Mouse (Mus musculus) stomach, embryonic 16.5 days (tissue): ENCODE measurements at regions not wholly inside any gene's neighbourhood (a gene's known extent, or its start where the extent isn't known, plus 50 kb on each side); places are given as distances from the start of the nearest gene placed in this dataset.

Source experiments
- ATAC-seq: fragments of 200-750 bp; cut with Nextera tagmentation; 2 replicates; pipeline ENCODE4 v1.8.0; 2017; ENCODE audit warnings: moderate number of reproducible peaks, moderate TSS enrichment; ENCODE audit not compliant: insufficient read depth, low FRiP score
- H3K27ac ChIP-seq: fragments of 300-500 bp; sonication (generic); 2 replicates; pipeline ENCODE4 v1.5.1; 2014; ENCODE audit warnings: low read length
- H3K27me3 ChIP-seq: fragments of 300-500 bp; sonication (generic); 2 replicates; pipeline ENCODE4 v1.6.1; 2014; ENCODE audit warnings: low read length, control low read depth, mixed read lengths; ENCODE audit not compliant: control insufficient read depth, insufficient read depth
- H3K36me3 ChIP-seq: fragments of 300-500 bp; sonication (generic); 2 replicates; pipeline ENCODE4 v1.6.1; 2014; ENCODE audit warnings: low read length; ENCODE audit not compliant: control insufficient read depth, insufficient read depth
- H3K4me1 ChIP-seq: fragments of 300-500 bp; sonication (generic); 2 replicates; pipeline ENCODE4 v1.6.1; 2014; ENCODE audit warnings: low read length, control low read depth, mixed read lengths; ENCODE audit not compliant: control insufficient read depth, insufficient read depth
- H3K4me2 ChIP-seq: fragments of 300-500 bp; sonication (generic); 2 replicates; pipeline ENCODE4 v1.6.1; 2014; ENCODE audit warnings: low read depth, low read length, mixed read lengths
- H3K4me3 ChIP-seq: fragments of 300-500 bp; sonication (generic); replicated peaks from 2 replicates; pipeline ENCODE4 v1.5.1; 2014; ENCODE audit warnings: mild to moderate bottlenecking, low read length
- H3K9ac ChIP-seq: fragments of 300-500 bp; sonication (generic); 2 replicates; pipeline ENCODE4 v1.6.1; 2014; ENCODE audit warnings: low read length
- H3K9me3 ChIP-seq: fragments of 300-500 bp; sonication (generic); replicated peaks from 2 replicates; pipeline ENCODE4 v1.6.1; 2016; ENCODE audit warnings: low read length, control low read depth; ENCODE audit not compliant: control insufficient read depth
- WGBS: fragments of 180-500 bp; shearing (Covaris S2); extraction: QIAGEN DNeasy Blood & Tissue Kit; methylation state at CpG from one replicate; pipeline ENCODE4 v1.1.7; 2014; 5-methylcytosine and 5-hydroxymethylcytosine counted together

DNA sequence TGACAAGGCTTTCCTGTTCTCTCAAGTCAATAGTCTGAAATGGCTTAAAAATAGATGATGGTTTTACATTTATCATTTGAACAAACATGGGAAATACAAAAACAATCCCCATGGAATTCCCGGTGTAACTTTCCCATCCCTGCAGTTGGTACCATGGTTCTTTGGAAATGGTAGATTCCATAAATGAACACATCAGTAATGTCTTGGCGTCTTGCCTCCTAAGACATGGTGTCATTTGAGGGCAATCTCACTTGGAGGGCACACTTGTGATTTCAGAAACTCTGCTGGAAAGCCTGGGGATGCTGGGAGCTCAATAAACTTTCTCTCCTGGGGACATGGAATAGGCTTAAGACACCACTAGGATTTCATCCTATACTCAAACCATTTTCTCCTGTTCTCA is 306.8 kb downstream of the Nuf2 start:
- ATAC-seq = no peak
- no peak overlapping the region for H3K4me3 ChIP-seq
- H3K36me3 ChIP-seq = no peaks in the 10 kb centered on the region
- H3K9me3 ChIP-seq = no peaks in the 10 kb centered on the region
- no peaks in the 10 kb centered on the region for H3K4me1 ChIP-seq
- H3K9ac ChIP-seq = no peak overlapping the region
- H3K27me3 ChIP-seq = no peaks in the 10 kb centered on the region
- H3K4me2 ChIP-seq = no peak overlapping the region
- WGBS = 87% methylated on average over 2 of the region's 2 CpGs
- H3K27ac ChIP-seq = no peak overlapping the region

GRCm38 (mm10) chr1:169187658-169188057 is 343.6 kb downstream of the Nuf2 start:
- H3K9ac ChIP-seq = no peak overlapping the region
- no peaks in the 10 kb centered on the region for H3K27me3 ChIP-seq
- H3K27ac ChIP-seq = no peak overlapping the region
- no peak overlapping the region for H3K4me3 ChIP-seq
- H3K9me3 ChIP-seq = no peaks in the 10 kb centered on the region
- no peak overlapping the region for H3K4me2 ChIP-seq
- no peak for ATAC-seq
- H3K36me3 ChIP-seq = no peaks in the 10 kb centered on the region
- 40% methylated on average over 1 of the region's 1 CpGs for WGBS
- H3K4me1 ChIP-seq = no peaks in the 10 kb centered on the region

GRCm38 (mm10) chr1:169170405-169170804 is 360.9 kb downstream of the Nuf2 start:
- no peak overlapping the region for H3K4me3 ChIP-seq
- no peak for ATAC-seq
- H3K27ac ChIP-seq = no peak overlapping the region
- H3K4me2 ChIP-seq = no peak overlapping the region
- H3K36me3 ChIP-seq = no peaks in the 10 kb centered on the region
- 71% methylated on average over 2 of the region's 2 CpGs for WGBS
- H3K4me1 ChIP-seq = no peaks in the 10 kb centered on the region
- no peaks in the 10 kb centered on the region for H3K9me3 ChIP-seq
- no peaks in the 10 kb centered on the region for H3K27me3 ChIP-seq
- no peak overlapping the region for H3K9ac ChIP-seq

DNA sequence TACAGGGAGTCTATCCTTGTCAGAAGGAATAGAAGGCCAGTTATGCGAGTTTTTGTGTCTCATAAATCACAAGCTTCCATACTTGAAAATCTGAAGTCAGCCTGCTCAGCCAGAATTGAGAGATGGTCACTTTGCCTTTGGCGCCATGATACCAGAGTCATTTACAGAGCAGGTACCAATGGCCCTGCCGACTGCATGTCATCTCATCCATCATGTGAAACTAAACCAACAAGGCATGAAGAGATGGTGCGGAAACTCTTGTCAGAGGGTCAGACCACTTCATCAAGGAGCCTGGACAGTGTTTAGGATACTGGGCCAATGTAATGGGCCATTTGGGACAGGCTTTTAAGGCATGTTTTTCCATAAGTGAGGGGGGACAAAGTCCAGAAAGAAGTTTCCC is 363.2 kb downstream of the Nuf2 start:
- Histone ChIP-seq H3K27ac (no peak overlapping the region), H3K27me3 (no peaks in the 10 kb centered on the region), H3K9ac (no peak overlapping the region), H3K4me2 (no peak overlapping the region), H3K36me3 (no peaks in the 10 kb centered on the region), H3K4me3 (no peak overlapping the region), H3K9me3 (no peaks in the 10 kb centered on the region), H3K4me1 (no peaks in the 10 kb centered on the region)
- no peak for ATAC-seq
- WGBS = 62% methylated on average over 4 of the region's 4 CpGs

GRCm38 (mm10) chr1:169166041-169166850 is 365.0 kb downstream of the Nuf2 start:
- whole genome bisulfite sequencing = 67% methylated on average over 5 of the region's 5 CpGs
- no peaks in the 10 kb centered on the region for H3K36me3 ChIP-seq
- ATAC-seq = no peak
- H3K4me1 ChIP-seq = no peaks in the 10 kb centered on the region
- no peaks in the 10 kb centered on the region for H3K9me3 ChIP-seq
- H3K4me2 ChIP-seq = no peak overlapping the region
- no peaks in the 10 kb centered on the region for H3K27me3 ChIP-seq
- H3K27ac ChIP-seq = no peak overlapping the region
- H3K4me3 ChIP-seq = no peak overlapping the region
- H3K9ac ChIP-seq = no peak overlapping the region

GRCm38 (mm10) chr1:169160858-169161257 is 370.4 kb downstream of the Nuf2 start:
- H3K27ac ChIP-seq = peak overlapping the region; percentile 1; the same call in 1 of the 2 replicates
- WGBS = 33% methylated on average over 6 of the region's 6 CpGs

DNA sequence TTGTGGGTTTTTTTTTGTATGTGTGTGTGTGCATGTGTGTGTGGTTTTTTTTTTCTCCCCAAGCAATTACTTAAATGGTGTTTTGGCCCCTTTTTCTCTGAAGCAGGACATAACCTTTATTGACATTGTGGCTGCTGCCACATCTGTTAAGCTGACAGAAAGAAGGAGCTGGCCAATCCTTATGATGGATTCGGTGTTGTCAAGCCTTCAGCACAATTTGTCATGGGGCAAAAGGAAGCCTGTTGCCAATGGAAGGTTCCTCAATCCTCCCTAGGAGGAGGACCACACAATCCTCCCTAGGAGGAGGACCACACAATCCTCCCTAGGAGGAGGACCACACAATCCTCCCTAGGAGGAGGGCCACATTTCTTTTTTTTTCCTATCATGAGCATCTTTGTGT is 371.0 kb downstream of the Nuf2 start:
- no peaks in the 10 kb centered on the region for H3K36me3 ChIP-seq
- 61% methylated on average over 1 of the region's 1 CpGs for WGBS
- no peak for ATAC-seq

More at GRCm38 (mm10) chr1:169160858-169161257, 370.4 kb downstream of the Nuf2 start:
- Histone ChIP-seq H3K4me2 (no peak overlapping the region), H3K9ac (no peak overlapping the region), H3K27me3 (no peaks in the 10 kb centered on the region), H3K9me3 (no peaks in the 10 kb centered on the region), H3K36me3 (no peaks in the 10 kb centered on the region), H3K4me3 (no peak overlapping the region), H3K4me1 (0 out of 2 replicates have a peak, but pooled peaks cover 3% of the 10 kb centered on the region)
- ATAC-seq = peak; percentile 53; the same call in 1 of the 2 replicates

DNA sequence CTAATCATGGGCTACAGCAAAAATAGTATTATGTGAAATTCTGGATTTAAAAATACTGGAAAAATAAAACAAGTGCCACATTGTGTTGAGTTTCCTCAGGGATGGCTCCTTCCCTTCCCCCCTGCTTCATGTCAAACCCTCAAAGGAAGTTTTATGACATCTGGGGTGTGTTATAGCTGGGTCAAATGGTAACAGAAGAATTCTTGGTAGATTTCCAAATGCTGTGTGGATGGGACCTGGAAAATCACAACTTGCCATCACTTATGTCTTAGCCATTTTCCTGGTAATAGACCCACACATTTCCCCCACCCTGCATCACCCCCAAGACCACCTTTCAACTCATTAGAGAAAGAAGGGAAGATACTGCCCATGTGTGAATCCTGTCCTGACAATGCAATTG is 371.5 kb downstream of the Nuf2 start:
- no peak for ATAC-seq
- no peak overlapping the region for H3K27ac ChIP-seq

More for the DNA sequence above, 371.0 kb downstream of the Nuf2 start:
- Histone ChIP-seq H3K4me2 (no peak overlapping the region), H3K9me3 (no peaks in the 10 kb centered on the region), H3K9ac (no peak overlapping the region), H3K4me1 (0 out of 2 replicates have a peak, but pooled peaks cover 3% of the 10 kb centered on the region), H3K27ac (0 out of 2 replicates have a peak overlapping the region, but pooled peaks have one; percentile 27), H3K27me3 (no peaks in the 10 kb centered on the region), H3K4me3 (no peak overlapping the region)

DNA sequence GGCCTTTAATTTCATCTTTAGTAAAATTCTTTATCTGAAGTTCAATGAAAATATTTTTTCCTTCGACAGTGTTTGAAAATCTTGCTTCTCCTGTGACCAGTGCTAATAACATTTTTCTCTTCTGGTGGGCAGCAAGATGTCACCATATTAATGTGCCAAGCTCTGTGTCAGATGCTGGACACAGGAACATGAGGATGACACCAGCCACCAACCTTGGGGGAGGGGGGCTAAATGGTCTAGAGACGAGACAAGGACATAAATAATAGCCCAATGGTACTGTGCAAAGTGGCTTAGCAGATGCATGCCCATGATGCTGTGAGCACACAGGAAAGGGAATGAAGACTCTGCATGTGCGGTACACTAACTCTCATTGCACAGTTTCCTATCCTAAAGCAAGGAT is 373.8 kb downstream of the Nuf2 start:
- 77% methylated on average over 3 of the region's 3 CpGs for WGBS
- H3K27me3 ChIP-seq = no peaks in the 10 kb centered on the region
- H3K4me1 ChIP-seq = 0 out of 2 replicates have a peak, but pooled peaks cover 3% of the 10 kb centered on the region
- H3K27ac ChIP-seq = no peak overlapping the region
- no peak overlapping the region for H3K4me3 ChIP-seq
- no peak for ATAC-seq
- no peak overlapping the region for H3K9ac ChIP-seq
- no peaks in the 10 kb centered on the region for H3K9me3 ChIP-seq
- H3K36me3 ChIP-seq = no peaks in the 10 kb centered on the region
- H3K4me2 ChIP-seq = no peak overlapping the region

More for the DNA sequence above, 371.5 kb downstream of the Nuf2 start:
- H3K9ac ChIP-seq = no peak overlapping the region
- no peaks in the 10 kb centered on the region for H3K36me3 ChIP-seq
- H3K4me2 ChIP-seq = no peak overlapping the region
- no peak overlapping the region for H3K4me3 ChIP-seq
- no peaks in the 10 kb centered on the region for H3K9me3 ChIP-seq
- H3K27me3 ChIP-seq = no peaks in the 10 kb centered on the region
- 0 out of 2 replicates have a peak, but pooled peaks cover 3% of the 10 kb centered on the region for H3K4me1 ChIP-seq
